Mouse (Mus musculus) E14TG2a.4 (cell line): ENCODE data around the gene Acad8.

Experiments used
- CTCF ChIP-seq: conservative IDR thresholded peaks from 2 replicates; pipeline ENCODE4 v1.5.1; 2014; ENCODE audit warnings: low read length
- NANOG ChIP-seq: IDR thresholded peaks from 2 replicates; pipeline ENCODE4 v1.6.1; 2014; ENCODE audit warnings: borderline replicate concordance, low read length, mixed read lengths
- POU5F1 ChIP-seq: IDR thresholded peaks from 2 replicates; pipeline ENCODE4 v1.6.1; 2014; ENCODE audit warnings: low read length, borderline replicate concordance

GRCm38 (mm10) chr9:26985668-26986277 lies 13.6 kb downstream of the Acad8 start:
- TF ChIP-seq CTCF (no peak), NANOG (no peak), POU5F1 (no peak)
